Mouse (Mus musculus): ENCODE data around the gene Pcsk6. TPM values are rescaled to one million over a fixed set of nuclear protein-coding genes. Genes with fewer than 3 reads are reported as not detected.

The Pcsk6 gene
- polyA plus RNA-seq, 1 experiment from 2014 or later: 1.1 TPM

- Histone ChIP-seq H3K36me3 (replicated peaks) (no peaks in the 10 kb centered on the region), H3K27ac (no peak overlapping the region), H3K27me3 (replicated peaks) (no peaks in the 10 kb centered on the region), H3K4me1 (no peaks in the 10 kb centered on the region), H3K9ac (no peak overlapping the region), H3K9me3 (no peaks in the 10 kb centered on the region), H3K4me2 (no peak overlapping the region), H3K4me3 (no peak overlapping the region)
- 84% methylated on average over 6 of the region's 6 CpGs for WGBS
- ATAC-seq (replicated peaks): no peak
Measured at GRCm38 (mm10) chr7:65992329-65992728, 130.8 kb downstream of the Pcsk6 start.

DNA sequence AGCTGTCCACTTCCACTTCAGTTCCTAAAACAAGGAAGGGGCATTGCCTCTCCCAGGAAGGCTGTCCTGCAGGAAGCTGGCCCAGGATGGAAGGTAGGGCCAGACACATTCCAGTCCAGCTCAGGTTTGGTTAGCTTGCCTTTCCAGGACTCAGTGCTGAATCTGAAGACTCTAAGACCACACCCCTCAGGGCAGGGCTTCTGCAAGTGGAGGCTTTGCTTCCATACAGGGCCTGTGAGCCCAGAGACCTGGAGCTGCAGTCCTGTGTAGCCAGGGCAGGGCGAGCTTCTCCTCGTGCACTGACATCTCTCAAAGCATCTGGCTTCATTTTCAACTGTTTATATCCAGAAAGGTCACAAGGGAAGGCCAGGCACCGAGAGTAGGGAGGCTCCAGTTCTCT lies 131.9 kb downstream of the Pcsk6 start:
- Histone ChIP-seq H3K4me2 (no peak overlapping the region), H3K4me3 (no peak overlapping the region), H3K4me1 (no peaks in the 10 kb centered on the region), H3K27ac (no peak overlapping the region), H3K27me3 (replicated peaks) (no peaks in the 10 kb centered on the region), H3K36me3 (replicated peaks) (no peaks in the 10 kb centered on the region), H3K9me3 (no peaks in the 10 kb centered on the region), H3K9ac (no peak overlapping the region)
- ATAC-seq (replicated peaks): no peak
- 78% methylated on average over 3 of the region's 3 CpGs for WGBS

- Histone ChIP-seq H3K9ac (no peak overlapping the region), H3K4me1 (no peaks in the 10 kb centered on the region), H3K4me2 (no peak overlapping the region), H3K36me3 (replicated peaks) (no peaks in the 10 kb centered on the region), H3K9me3 (no peaks in the 10 kb centered on the region), H3K4me3 (no peak overlapping the region), H3K27me3 (replicated peaks) (no peaks in the 10 kb centered on the region), H3K27ac (no peak overlapping the region)
- ATAC-seq (replicated peaks): no peak
- WGBS: 87% methylated on average over 16 of the region's 16 CpGs
Measured at GRCm38 (mm10) chr7:66001035-66001754, 139.7 kb downstream of the Pcsk6 start.

- no peaks in the 10 kb centered on the region for H3K27me3 ChIP-seq (replicated peaks)
- WGBS: 59% methylated on average over 3 of the region's 3 CpGs
- H3K4me1 ChIP-seq: no peaks in the 10 kb centered on the region
- H3K36me3 ChIP-seq (replicated peaks): no peaks in the 10 kb centered on the region
- no peak for ATAC-seq (replicated peaks)
- no peak overlapping the region for H3K4me2 ChIP-seq
- H3K4me3 ChIP-seq: no peak overlapping the region
- H3K9me3 ChIP-seq: no peaks in the 10 kb centered on the region
- no peak overlapping the region for H3K27ac ChIP-seq
- no peak overlapping the region for H3K9ac ChIP-seq
Measured at GRCm38 (mm10) chr7:66001797-66002196, 140.3 kb downstream of the Pcsk6 start.

- Histone ChIP-seq H3K4me1 (no peaks in the 10 kb centered on the region), H3K4me2 (no peak overlapping the region), H3K9me3 (no peaks in the 10 kb centered on the region), H3K27ac (no peak overlapping the region), H3K36me3 (replicated peaks) (no peaks in the 10 kb centered on the region), H3K4me3 (no peak overlapping the region), H3K27me3 (replicated peaks) (no peaks in the 10 kb centered on the region), H3K9ac (no peak overlapping the region)
- WGBS: 93% methylated on average over 5 of the region's 5 CpGs
- ATAC-seq (replicated peaks): no peak
Measured at GRCm38 (mm10) chr7:66003447-66003846, 141.9 kb downstream of the Pcsk6 start.

DNA sequence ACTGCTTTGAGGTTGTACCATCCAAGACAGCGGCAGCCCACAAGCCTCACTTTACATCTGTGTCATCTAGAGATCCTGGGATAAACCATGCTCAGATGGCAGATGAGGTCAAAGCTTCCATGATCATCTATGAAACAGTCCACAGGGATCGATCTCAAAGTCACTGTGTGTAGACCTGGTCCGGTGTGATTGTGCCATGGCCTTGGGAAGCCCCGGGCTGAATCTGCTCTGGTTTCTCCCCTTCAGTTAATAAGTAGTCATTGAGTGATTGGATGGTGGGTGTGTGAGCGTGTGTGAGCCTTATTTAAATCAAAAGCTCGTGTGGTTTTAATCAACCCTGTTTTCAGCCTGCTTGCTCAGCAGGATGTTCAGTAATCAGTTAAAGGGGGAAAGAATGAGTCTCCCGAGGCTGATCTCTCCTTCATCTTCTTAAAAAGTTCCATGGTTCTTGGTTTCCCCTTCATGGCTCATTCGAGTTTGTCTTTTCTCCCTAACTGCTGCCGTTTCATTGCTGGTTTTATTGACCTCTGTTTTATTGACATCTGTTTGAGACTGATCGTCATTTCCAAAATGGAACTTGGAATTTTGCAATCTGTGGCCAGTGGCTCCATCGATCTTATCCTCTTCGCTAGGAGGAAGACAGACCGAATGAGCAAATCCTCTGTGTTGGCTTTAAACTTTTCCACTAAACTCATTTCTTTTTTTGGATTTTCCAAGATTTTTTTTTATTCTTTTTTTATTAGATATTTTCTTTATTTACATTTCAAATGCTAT lies 142.5 kb downstream of the Pcsk6 start:
- Histone ChIP-seq H3K27me3 (replicated peaks) (no peaks in the 10 kb centered on the region), H3K36me3 (replicated peaks) (no peaks in the 10 kb centered on the region), H3K27ac (no peak overlapping the region), H3K4me3 (no peak overlapping the region), H3K9me3 (no peaks in the 10 kb centered on the region), H3K4me2 (no peak overlapping the region), H3K9ac (no peak overlapping the region), H3K4me1 (no peaks in the 10 kb centered on the region)
- no peak for ATAC-seq (replicated peaks)
- 73% methylated on average over 13 of the region's 13 CpGs for WGBS

GRCm38 (mm10) chr7:66005066-66005465 lies 143.5 kb downstream of the Pcsk6 start:
- Histone ChIP-seq H3K4me1 (no peaks in the 10 kb centered on the region), H3K27me3 (replicated peaks) (no peaks in the 10 kb centered on the region), H3K9me3 (no peaks in the 10 kb centered on the region), H3K4me2 (no peak overlapping the region), H3K36me3 (replicated peaks) (no peaks in the 10 kb centered on the region), H3K9ac (no peak overlapping the region), H3K4me3 (no peak overlapping the region), H3K27ac (no peak overlapping the region)
- no peak for ATAC-seq (replicated peaks)
- WGBS: 90% methylated on average over 10 of the region's 10 CpGs

- Histone ChIP-seq H3K4me2 (no peak overlapping the region), H3K27ac (no peak overlapping the region)
- WGBS: 85% methylated on average over 11 of the region's 11 CpGs
Measured at GRCm38 (mm10) chr7:66008161-66008891, 146.8 kb downstream of the Pcsk6 start.

DNA sequence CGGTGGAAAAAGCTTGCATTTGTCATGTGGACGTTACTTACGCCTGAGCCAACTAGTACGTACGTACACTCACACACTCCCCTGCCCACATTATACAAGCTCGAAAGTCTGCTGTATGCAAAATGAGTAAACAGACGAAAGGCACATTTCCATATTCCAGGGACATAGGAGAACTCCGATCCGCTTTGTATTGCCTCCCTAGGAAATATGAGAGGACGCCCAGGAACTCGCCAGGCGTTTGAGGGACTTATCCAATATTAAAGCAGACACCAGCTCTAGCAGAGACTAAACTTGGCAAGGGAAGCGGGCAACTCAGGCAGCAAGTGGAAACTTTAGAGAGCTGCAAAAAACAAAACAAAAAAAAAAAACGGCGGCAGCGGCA lies 147.3 kb downstream of the Pcsk6 start:
- no peak overlapping the region for H3K4me3 ChIP-seq

More at GRCm38 (mm10) chr7:66008161-66008891, 146.8 kb downstream of the Pcsk6 start:
- Histone ChIP-seq H3K27me3 (replicated peaks) (no peaks in the 10 kb centered on the region), H3K9ac (no peak overlapping the region), H3K4me1 (0 out of 2 replicates have a peak, but pooled peaks cover 3% of the 10 kb centered on the region), H3K9me3 (no peaks in the 10 kb centered on the region), H3K4me3 (no peak overlapping the region), H3K36me3 (replicated peaks) (no peaks in the 10 kb centered on the region)
- ATAC-seq (replicated peaks): no peak

GRCm38 (mm10) chr7:66010518-66010917 lies 149.0 kb downstream of the Pcsk6 start:
- Histone ChIP-seq H3K36me3 (replicated peaks) (no peaks in the 10 kb centered on the region), H3K4me2 (no peak overlapping the region), H3K4me1 (0 out of 2 replicates have a peak, but pooled peaks cover 3% of the 10 kb centered on the region), H3K4me3 (no peak overlapping the region), H3K27ac (no peak overlapping the region), H3K9me3 (no peaks in the 10 kb centered on the region), H3K9ac (no peak overlapping the region), H3K27me3 (replicated peaks) (no peaks in the 10 kb centered on the region)
- ATAC-seq (replicated peaks): no peak
- WGBS: 92% methylated on average over 6 of the region's 6 CpGs

More for the DNA sequence above, 147.3 kb downstream of the Pcsk6 start:
- H3K4me1 ChIP-seq: 0 out of 2 replicates have a peak, but pooled peaks cover 3% of the 10 kb centered on the region
- no peak for ATAC-seq (replicated peaks)
- no peak overlapping the region for H3K27ac ChIP-seq
- H3K36me3 ChIP-seq (replicated peaks): no peaks in the 10 kb centered on the region
- H3K9ac ChIP-seq: no peak overlapping the region
- H3K4me2 ChIP-seq: no peak overlapping the region
- 76% methylated on average over 16 of the region's 16 CpGs for WGBS
- H3K27me3 ChIP-seq (replicated peaks): no peaks in the 10 kb centered on the region
- no peaks in the 10 kb centered on the region for H3K9me3 ChIP-seq

GRCm38 (mm10) chr7:66027747-66028146 lies 166.2 kb downstream of the Pcsk6 start:
- Histone ChIP-seq H3K9me3 (no peaks in the 10 kb centered on the region), H3K9ac (no peak overlapping the region), H3K4me2 (no peak overlapping the region), H3K4me3 (no peak overlapping the region), H3K36me3 (replicated peaks) (no peaks in the 10 kb centered on the region), H3K4me1 (no peaks in the 10 kb centered on the region), H3K27ac (no peak overlapping the region), H3K27me3 (replicated peaks) (no peaks in the 10 kb centered on the region)
- 78% methylated on average over 2 of the region's 2 CpGs for WGBS
- ATAC-seq (replicated peaks): no peak; the same call in 1 of the 2 replicates

DNA sequence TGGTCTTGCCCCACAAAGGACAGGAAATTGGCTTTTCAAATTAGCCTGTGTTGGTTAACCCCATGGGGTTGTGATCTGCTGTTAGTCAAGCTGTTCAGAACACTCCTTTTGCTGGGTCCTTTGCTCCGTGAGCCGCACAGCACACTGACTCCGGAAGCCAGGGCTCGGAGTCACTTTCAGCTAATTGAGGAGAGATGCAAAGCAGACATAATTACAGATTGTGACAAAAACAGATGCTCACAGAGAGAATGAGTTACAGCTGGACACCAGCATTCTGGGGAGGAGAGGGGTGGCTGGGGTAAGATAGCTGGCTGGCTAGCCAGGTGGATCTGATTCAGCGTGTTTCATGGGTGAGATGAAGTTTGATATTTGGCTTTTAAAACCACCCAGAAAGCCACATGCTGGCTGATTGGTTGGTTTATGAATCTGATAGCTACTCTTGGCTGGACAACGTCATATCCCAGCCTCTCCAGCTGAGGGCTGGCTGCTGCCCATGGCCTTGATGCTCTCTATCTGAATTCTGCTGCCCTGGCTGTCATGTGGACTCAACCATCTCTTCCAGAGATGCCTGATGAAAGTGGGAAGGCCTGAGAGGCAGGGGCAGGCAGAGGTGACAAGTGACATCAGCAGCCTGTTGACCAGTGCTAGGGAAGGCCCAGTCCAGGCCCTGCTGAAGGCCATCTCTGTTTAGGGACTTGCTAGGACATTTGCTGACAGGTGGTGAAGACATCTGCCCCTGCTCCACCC lies 167.4 kb downstream of the Pcsk6 start:
- Histone ChIP-seq H3K27me3 (replicated peaks) (no peaks in the 10 kb centered on the region), H3K4me1 (no peaks in the 10 kb centered on the region), H3K36me3 (replicated peaks) (no peaks in the 10 kb centered on the region), H3K4me2 (no peak overlapping the region), H3K9me3 (no peaks in the 10 kb centered on the region), H3K27ac (no peak overlapping the region), H3K9ac (no peak overlapping the region), H3K4me3 (no peak overlapping the region)
- WGBS: 65% methylated on average over 6 of the region's 6 CpGs
- no peak for ATAC-seq (replicated peaks)

Measured in midbrain, embryonic 15.5 days (tissue).